In the genomic region with DNA sequence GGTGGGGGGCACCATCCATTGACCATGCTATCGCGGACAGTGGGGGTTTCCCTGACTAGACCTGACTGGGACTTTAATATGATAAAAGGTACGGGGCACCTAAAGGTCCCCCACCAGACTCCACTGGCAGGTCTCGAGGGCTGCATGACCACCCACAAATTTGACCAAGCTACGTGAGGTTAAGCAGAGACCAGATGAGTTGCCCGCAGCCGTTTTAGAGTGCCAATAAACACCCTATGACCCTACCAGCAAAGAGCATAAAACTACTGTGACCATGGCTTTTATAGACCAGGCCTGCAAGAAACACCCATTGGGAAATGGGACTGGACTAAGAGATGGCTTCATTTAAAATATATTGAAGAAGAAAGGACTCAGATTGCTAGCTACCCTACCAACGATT, we compare ENCODE assay signal across 18 mouse cellular contexts.
"Had no signal": no experiment of that assay in that cellular context is flagged by ENCODE, and none has a peak within 500 bp of the region (broad histone marks: within the 10 kb centered on the region; RNA-seq: fewer than 3 reads in every experiment).

No protein-coding gene starts in this region.

- ATAC-seq: midbrain, embryonic 16.5 days had no signal

- H3K27me3 ChIP-seq: neural tube, embryonic 13.5 days; neural tube, embryonic 15.5 days; stomach, embryonic 15.5 days had no signal

- H3K4me1 ChIP-seq: stomach, embryonic 15.5 days had no signal

- H3K27ac ChIP-seq: midbrain, embryonic 10.5 days; midbrain, embryonic 12.5 days; neural tube, embryonic 13.5 days; neural tube, embryonic 15.5 days; stomach, embryonic 15.5 days; stomach, postnatal 0 days had no signal

- DNase-seq: lung, adult 18-20 months; lung, embryonic 14.5 days; lung, postnatal 10 days; lung, postnatal 4 days; midbrain, embryonic 14.5 days; retina, postnatal 1 day; right cerebral cortex, adult 18-20 months; right cerebral cortex, postnatal 14 days; thymus, adult 2 months; thymus, postnatal 25 days had no signal

- H3K9ac ChIP-seq: lung, embryonic 14.5 days; midbrain, embryonic 12.5 days; neural tube, embryonic 13.5 days; neural tube, embryonic 15.5 days; stomach, embryonic 15.5 days had no signal

- H3K4me3 ChIP-seq: midbrain, embryonic 10.5 days; midbrain, embryonic 12.5 days; myocyte; neural tube, embryonic 13.5 days; neural tube, embryonic 15.5 days; stomach, embryonic 15.5 days had no signal

- H3K4me2 ChIP-seq: lung, embryonic 14.5 days; midbrain, embryonic 12.5 days; neural tube, embryonic 13.5 days; neural tube, embryonic 15.5 days; stomach, embryonic 15.5 days had no signal

- H3K9me3 ChIP-seq: midbrain, embryonic 12.5 days; neural tube, embryonic 13.5 days; neural tube, embryonic 15.5 days; stomach, embryonic 15.5 days had no signal

- H3K36me3 ChIP-seq: midbrain, embryonic 10.5 days; midbrain, embryonic 12.5 days; neural tube, embryonic 13.5 days; neural tube, embryonic 15.5 days; stomach, embryonic 15.5 days had no signal
